Mouse (Mus musculus): Measurements from ENCODE around the gene Evx1. TPM values are rescaled to one million over a fixed set of nuclear protein-coding genes. Genes with fewer than 3 reads are reported as not detected.

Evx1 gene
- polyA plus RNA-seq, 1 experiment from 2014 or later, result 1.5 TPM

GRCm38 (mm10) chr6:52316413-52317184, 3.3 kb downstream of the Evx1 start:
- Histone ChIP-seq H3K4me2 (ENCODE audit: low read length) (peak overlapping the region; percentile 45), H3K27me3 (ENCODE audit: control insufficient read depth, insufficient read depth, low read length) (peaks cover 98% of the 10 kb centered on the region), H3K9ac (replicated peaks; ENCODE audit: low read length) (0 out of 2 replicates have a peak overlapping the region, but pooled peaks have one; percentile 23), H3K27ac (replicated peaks; ENCODE audit: low read depth, low read length) (0 out of 2 replicates have a peak overlapping the region, but pooled peaks have one; percentile 20), H3K9me3 (ENCODE audit: control insufficient read depth, low read length) (no peaks in the 10 kb centered on the region), H3K4me3 (replicated peaks; ENCODE audit: low read depth, low read length) (peak overlapping the region; percentile 17), H3K36me3 (ENCODE audit: control insufficient read depth, insufficient read depth, low read length) (no peaks in the 10 kb centered on the region), H3K4me1 (ENCODE audit: control insufficient read depth, insufficient read depth, low read length) (no peaks in the 10 kb centered on the region)
- WGBS, result 1% methylated on average over 80 of the region's 81 CpGs
- ATAC-seq (ENCODE audit: low FRiP score, low TSS enrichment) (no peak), DNase-seq (peak; percentile 31)

GRCm38 (mm10) chr6:52317461-52318180, 4.3 kb downstream of the Evx1 start:
- Histone ChIP-seq H3K9ac (replicated peaks; ENCODE audit: low read length) (no peak overlapping the region), H3K4me3 (replicated peaks; ENCODE audit: low read depth, low read length) (no peak overlapping the region), H3K27me3 (ENCODE audit: control insufficient read depth, insufficient read depth, low read length) (peaks cover 100% of the 10 kb centered on the region), H3K27ac (replicated peaks; ENCODE audit: low read depth, low read length) (no peak overlapping the region), H3K4me1 (ENCODE audit: control insufficient read depth, insufficient read depth, low read length) (no peaks in the 10 kb centered on the region), H3K9me3 (ENCODE audit: control insufficient read depth, low read length) (no peaks in the 10 kb centered on the region), H3K4me2 (ENCODE audit: low read length) (no peak overlapping the region), H3K36me3 (ENCODE audit: control insufficient read depth, insufficient read depth, low read length) (no peaks in the 10 kb centered on the region)
- DNase-seq (peak; percentile 30), ATAC-seq (ENCODE audit: low FRiP score, low TSS enrichment) (no peak)
- 2% methylated on average over 14 of the region's 14 CpGs for WGBS

- Histone ChIP-seq H3K4me1 (ENCODE audit: control insufficient read depth, insufficient read depth, low read length) (peaks cover 4% of the 10 kb centered on the region; the same call in 1 of the 2 replicates), H3K27me3 (ENCODE audit: control insufficient read depth, insufficient read depth, low read length) (peaks cover 100% of the 10 kb centered on the region), H3K4me2 (ENCODE audit: low read length) (no peak overlapping the region), H3K9me3 (ENCODE audit: control insufficient read depth, low read length) (no peaks in the 10 kb centered on the region), H3K36me3 (ENCODE audit: control insufficient read depth, insufficient read depth, low read length) (no peaks in the 10 kb centered on the region), H3K4me3 (replicated peaks; ENCODE audit: low read depth, low read length) (no peak overlapping the region), H3K27ac (replicated peaks; ENCODE audit: low read depth, low read length) (no peak overlapping the region), H3K9ac (replicated peaks; ENCODE audit: low read length) (no peak overlapping the region)
- 0% methylated on average over 1 of the region's 1 CpGs for WGBS
- DNase-seq (peak; percentile 14), ATAC-seq (ENCODE audit: low FRiP score, low TSS enrichment) (no peak)
These were observed 5.0 kb downstream of the Evx1 start for GRCm38 (mm10) chr6:52318271-52318670.

- Histone ChIP-seq H3K9me3 (ENCODE audit: control insufficient read depth, low read length) (no peaks in the 10 kb centered on the region), H3K4me3 (replicated peaks; ENCODE audit: low read depth, low read length) (no peak overlapping the region), H3K36me3 (ENCODE audit: control insufficient read depth, insufficient read depth, low read length) (no peaks in the 10 kb centered on the region), H3K4me2 (ENCODE audit: low read length) (no peak overlapping the region), H3K9ac (replicated peaks; ENCODE audit: low read length) (no peak overlapping the region), H3K4me1 (ENCODE audit: control insufficient read depth, insufficient read depth, low read length) (peaks cover 4% of the 10 kb centered on the region; the same call in 1 of the 2 replicates), H3K27ac (replicated peaks; ENCODE audit: low read depth, low read length) (no peak overlapping the region), H3K27me3 (ENCODE audit: control insufficient read depth, insufficient read depth, low read length) (peaks cover 98% of the 10 kb centered on the region)
- ATAC-seq (ENCODE audit: low FRiP score, low TSS enrichment) (no peak), DNase-seq (peak; percentile 17)
- WGBS, result 2% methylated on average over 17 of the region's 17 CpGs
These were observed 6.8 kb downstream of the Evx1 start for GRCm38 (mm10) chr6:52319956-52320690.

- H3K27ac ChIP-seq (replicated peaks; ENCODE audit: low read depth, low read length), result no peak overlapping the region
- H3K4me3 ChIP-seq (replicated peaks; ENCODE audit: low read depth, low read length), result no peak overlapping the region
- H3K9me3 ChIP-seq (ENCODE audit: control insufficient read depth, low read length), result no peaks in the 10 kb centered on the region
- 5% methylated on average over 12 of the region's 12 CpGs for WGBS
- peak; percentile 66 for DNase-seq
- H3K36me3 ChIP-seq (ENCODE audit: control insufficient read depth, insufficient read depth, low read length), result no peaks in the 10 kb centered on the region
- H3K9ac ChIP-seq (replicated peaks; ENCODE audit: low read length), result no peak overlapping the region
- peaks cover 4% of the 10 kb centered on the region; the same call in 1 of the 2 replicates for H3K4me1 ChIP-seq (ENCODE audit: control insufficient read depth, insufficient read depth, low read length)
- H3K4me2 ChIP-seq (ENCODE audit: low read length), result no peak overlapping the region
- no peak for ATAC-seq (ENCODE audit: low FRiP score, low TSS enrichment)
- peaks cover 97% of the 10 kb centered on the region for H3K27me3 ChIP-seq (ENCODE audit: control insufficient read depth, insufficient read depth, low read length)
These were observed 7.9 kb downstream of the Evx1 start for GRCm38 (mm10) chr6:52320966-52321825.

- Histone ChIP-seq H3K9ac (replicated peaks; ENCODE audit: low read length) (no peak overlapping the region), H3K4me2 (ENCODE audit: low read length) (no peak overlapping the region), H3K4me3 (replicated peaks; ENCODE audit: low read depth, low read length) (no peak overlapping the region), H3K27ac (replicated peaks; ENCODE audit: low read depth, low read length) (no peak overlapping the region), H3K27me3 (ENCODE audit: control insufficient read depth, insufficient read depth, low read length) (peaks cover 95% of the 10 kb centered on the region), H3K9me3 (ENCODE audit: control insufficient read depth, low read length) (no peaks in the 10 kb centered on the region), H3K4me1 (ENCODE audit: control insufficient read depth, insufficient read depth, low read length) (peaks cover 4% of the 10 kb centered on the region; the same call in 1 of the 2 replicates), H3K36me3 (ENCODE audit: control insufficient read depth, insufficient read depth, low read length) (no peaks in the 10 kb centered on the region)
- peak; percentile 45 for DNase-seq
- ATAC-seq (ENCODE audit: low FRiP score, low TSS enrichment), result no peak
- WGBS, result 1% methylated on average over 21 of the region's 21 CpGs
These were observed 8.6 kb downstream of the Evx1 start for GRCm38 (mm10) chr6:52321826-52322315.

- Histone ChIP-seq H3K4me2 (ENCODE audit: low read length) (no peak overlapping the region), H3K36me3 (ENCODE audit: control insufficient read depth, insufficient read depth, low read length) (no peaks in the 10 kb centered on the region), H3K9ac (replicated peaks; ENCODE audit: low read length) (no peak overlapping the region), H3K4me3 (replicated peaks; ENCODE audit: low read depth, low read length) (no peak overlapping the region), H3K9me3 (ENCODE audit: control insufficient read depth, low read length) (no peaks in the 10 kb centered on the region), H3K27me3 (ENCODE audit: control insufficient read depth, insufficient read depth, low read length) (peaks cover 88% of the 10 kb centered on the region), H3K27ac (replicated peaks; ENCODE audit: low read depth, low read length) (no peak overlapping the region), H3K4me1 (ENCODE audit: control insufficient read depth, insufficient read depth, low read length) (peaks cover 4% of the 10 kb centered on the region; the same call in 1 of the 2 replicates)
- WGBS, result 1% methylated on average over 16 of the region's 16 CpGs
- no peak for ATAC-seq (ENCODE audit: low FRiP score, low TSS enrichment)
- peak; percentile 35 for DNase-seq
These were observed 9.5 kb downstream of the Evx1 start for GRCm38 (mm10) chr6:52322721-52323215.

Data from midbrain, embryonic 14.5 days (tissue).